Mouse (Mus musculus): ENCODE measurements around the gene Anp32b. TPM values are rescaled to one million over a fixed set of nuclear protein-coding genes. Genes with fewer than 3 reads are reported as not detected.

Gene Anp32b
- polyA plus RNA-seq, 1 experiment from 2014 or later, result 262 TPM

Other genes with a start within 250 kb of the Anp32b start
- gene Foxe1, start 107.3 kb upstream of the Anp32b start, polyA plus RNA-seq (2015; fragmentation: Nextera tagmentation; extraction: Ambion mirVana), result not detected in 2 replicates
- gene Trmo, start 61.5 kb upstream of the Anp32b start, polyA plus RNA-seq (2015; fragmentation: Nextera tagmentation; extraction: Ambion mirVana), result 11.2 and 11.5 TPM in 2 replicates
- gene Hemgn, start 37.4 kb upstream of the Anp32b start, polyA plus RNA-seq (2015; fragmentation: Nextera tagmentation; extraction: Ambion mirVana), result 4.8 and 6.4 TPM in 2 replicates
- gene Nans, start 38.3 kb downstream of the Anp32b start, polyA plus RNA-seq (2015; fragmentation: Nextera tagmentation; extraction: Ambion mirVana), result 102 and 113 TPM in 2 replicates
- gene Trim14, start 85.2 kb downstream of the Anp32b start, polyA plus RNA-seq (2015; fragmentation: Nextera tagmentation; extraction: Ambion mirVana), result 11.4 and 12.6 TPM in 2 replicates
- 66.0 and 68.3 TPM in 2 replicates for gene Coro2a, start 151.3 kb downstream of the Anp32b start, polyA plus RNA-seq (2015; fragmentation: Nextera tagmentation; extraction: Ambion mirVana)
- 6.0 and 6.3 TPM in 2 replicates for gene Tbc1d2, start 199.3 kb downstream of the Anp32b start, polyA plus RNA-seq (2015; fragmentation: Nextera tagmentation; extraction: Ambion mirVana)

All from intestine, embryonic 15.5 days (tissue).